Mouse (Mus musculus): ENCODE measurements around the gene Car6. TPM values are rescaled to one million over a fixed set of nuclear protein-coding genes. Genes with fewer than 3 reads are reported as not detected.

Gene Car6
- polyA plus RNA-seq, 1 experiment: 0.19 TPM

DNA sequence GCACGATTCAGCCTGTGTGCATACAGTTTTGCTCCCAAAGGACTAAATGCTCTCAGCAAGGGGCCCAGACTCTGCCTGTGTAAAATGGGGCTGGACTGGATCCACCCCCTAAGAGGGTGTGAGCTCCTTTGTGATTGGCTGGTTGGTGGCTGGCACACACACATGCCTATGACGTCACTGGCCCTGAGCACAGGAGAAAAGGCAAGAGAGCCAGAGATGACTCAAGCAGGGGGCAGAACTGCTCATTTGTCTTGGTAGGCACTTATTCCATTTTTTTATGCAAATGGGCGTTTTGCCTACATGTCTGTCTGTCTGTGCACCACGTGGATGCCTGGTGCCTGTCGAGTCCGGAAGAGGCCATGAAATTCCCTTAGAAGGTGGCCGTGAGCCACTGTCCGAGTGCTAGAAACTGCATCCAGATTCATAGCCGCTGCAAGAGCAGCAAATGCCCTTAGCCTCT, 63.0 kb downstream of the Car6 start:
- H3K79me3 ChIP-seq (ENCODE audit: low read depth): no peaks in the 10 kb centered on the region
- peak overlapping the region; percentile 33 for H3ac ChIP-seq (ENCODE audit: control insufficient read depth, insufficient read length, low read depth)
- no peak overlapping the region for H3K4me3 ChIP-seq (ENCODE audit: insufficient read depth, poor library complexity, severe bottlenecking)
- no peaks in the 10 kb centered on the region for H3K27me3 ChIP-seq (ENCODE audit: control insufficient read depth, insufficient read depth, insufficient read length)
- TF ChIP-seq CTCF (IDR thresholded peaks at IDR 0.05; ENCODE audit: control insufficient read depth, insufficient read depth, insufficient read length) (no peak), MYOG (IDR thresholded peaks at IDR 0.05; ENCODE audit: control insufficient read depth, extremely low read depth, insufficient read length) (no peak), CEBPB (IDR thresholded peaks at IDR 0.05; ENCODE audit: low read depth) (no peak), MAX (IDR thresholded peaks at IDR 0.05) (no peak), USF1 (IDR thresholded peaks at IDR 0.05; ENCODE audit: low read depth) (peak; percentile 33), FOSL1 (IDR thresholded peaks at IDR 0.05; ENCODE audit: insufficient read depth, low read length, poor library complexity, severe bottlenecking) (no peak), MYOD1 (IDR thresholded peaks at IDR 0.05; ENCODE audit: control insufficient read depth, insufficient read length, low read depth) (no peak)
- H3K79me2 ChIP-seq (ENCODE audit: control insufficient read depth, insufficient read depth): no peaks in the 10 kb centered on the region
- H3K36me3 ChIP-seq (ENCODE audit: control insufficient read depth, insufficient read depth): no peaks in the 10 kb centered on the region

DNA sequence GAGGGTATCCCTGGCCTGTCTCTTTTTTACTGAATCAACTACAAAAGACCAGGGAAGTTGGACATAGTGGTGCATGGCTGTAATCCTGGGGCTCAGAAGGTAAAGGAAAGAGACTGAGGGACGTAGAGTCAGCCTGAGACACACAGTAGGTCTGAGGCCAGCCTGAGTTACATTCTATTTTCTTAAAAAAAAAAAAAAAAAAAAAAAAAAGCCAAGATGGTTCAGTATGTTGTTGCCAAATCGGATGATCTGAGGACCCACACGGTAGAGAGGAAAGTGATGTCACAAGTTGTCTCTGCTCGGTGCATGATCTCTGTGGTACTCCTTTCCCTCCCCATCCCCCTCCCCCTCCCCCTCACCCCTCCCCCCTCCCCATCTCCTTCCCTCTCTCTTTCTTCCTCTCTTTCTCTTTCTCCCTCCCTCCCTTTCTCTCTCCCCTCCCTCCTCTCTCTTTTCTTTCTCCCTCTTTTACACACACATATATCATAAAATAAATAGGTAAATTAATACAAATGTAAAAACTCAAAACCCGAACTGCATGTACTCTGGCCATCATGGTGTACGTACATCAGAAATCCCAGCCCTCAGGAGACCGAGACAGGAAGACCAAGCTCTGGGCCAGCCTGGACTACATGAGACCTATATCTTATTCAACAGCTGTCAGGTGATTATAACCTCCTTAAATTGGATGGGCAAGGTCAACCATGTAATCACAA, 63.6 kb downstream of the Car6 start:
- Histone ChIP-seq H3ac (ENCODE audit: control insufficient read depth, insufficient read length, low read depth) (no peak overlapping the region), H3K27me3 (ENCODE audit: control insufficient read depth, insufficient read depth, insufficient read length) (no peaks in the 10 kb centered on the region), H3K79me3 (ENCODE audit: low read depth) (no peaks in the 10 kb centered on the region), H3K4me3 (ENCODE audit: insufficient read depth, poor library complexity, severe bottlenecking) (no peak overlapping the region), H3K36me3 (ENCODE audit: control insufficient read depth, insufficient read depth) (no peaks in the 10 kb centered on the region), H3K79me2 (ENCODE audit: control insufficient read depth, insufficient read depth) (no peaks in the 10 kb centered on the region)
- TF ChIP-seq USF1 (IDR thresholded peaks at IDR 0.05; ENCODE audit: low read depth) (no peak), CEBPB (IDR thresholded peaks at IDR 0.05; ENCODE audit: low read depth) (no peak), MYOD1 (IDR thresholded peaks at IDR 0.05; ENCODE audit: control insufficient read depth, insufficient read length, low read depth) (no peak), MYOG (IDR thresholded peaks at IDR 0.05; ENCODE audit: control insufficient read depth, extremely low read depth, insufficient read length) (no peak), MAX (IDR thresholded peaks at IDR 0.05) (no peak), CTCF (IDR thresholded peaks at IDR 0.05; ENCODE audit: control insufficient read depth, insufficient read depth, insufficient read length) (no peak), FOSL1 (IDR thresholded peaks at IDR 0.05; ENCODE audit: insufficient read depth, low read length, poor library complexity, severe bottlenecking) (no peak)

Other genes starting within 250 kb of the Car6 start
- gene Spsb1, start 246.3 kb downstream of the Car6 start, polyA plus RNA-seq (2012; fragmentation: generic; extraction: Trizol): 3.0 TPM
- 14.9 TPM for gene H6pd, start 192.3 kb downstream of the Car6 start, polyA plus RNA-seq (2012; fragmentation: generic; extraction: Trizol)
- gene Gpr157, start 114.0 kb downstream of the Car6 start, polyA plus RNA-seq (2012; fragmentation: generic; extraction: Trizol): 0.25 TPM
- not detected for gene Slc2a5, start 82.0 kb downstream of the Car6 start, polyA plus RNA-seq (2012; fragmentation: generic; extraction: Trizol)
- not detected for gene Slc2a7, start 52.4 kb downstream of the Car6 start, polyA plus RNA-seq (2012; fragmentation: generic; extraction: Trizol)
- gene Eno1, start 35.4 kb upstream of the Car6 start, polyA plus RNA-seq (2012; fragmentation: generic; extraction: Trizol): 1,471 TPM
- 27.1 TPM for gene Rere, start 80.3 kb upstream of the Car6 start, polyA plus RNA-seq (2012; fragmentation: generic; extraction: Trizol)